Mouse (Mus musculus): Measurements from ENCODE around the gene Hprt. TPM values are rescaled to one million over a fixed set of nuclear protein-coding genes. Genes with fewer than 3 reads are reported as not detected.

Gene Hprt
- polyA plus RNA-seq, 1 experiment from 2014 or later = 95.3 TPM

- peaks cover 15% of the 10 kb centered on the region for H3K4me1 ChIP-seq
- H3K4me3 ChIP-seq = no peak overlapping the region
- WGBS = 69% methylated on average over 4 of the region's 4 CpGs
- ATAC-seq (ENCODE audit: insufficient number of reproducible peaks, insufficient read depth, low FRiP score, low TSS enrichment, low read depth) = no peak
- no peaks in the 10 kb centered on the region for H3K9me3 ChIP-seq
- H3K36me3 ChIP-seq = no peaks in the 10 kb centered on the region
- no peaks in the 10 kb centered on the region for H3K27me3 ChIP-seq
- peak overlapping the region; percentile 66 for H3K27ac ChIP-seq
- H3K4me2 ChIP-seq = no peak overlapping the region
- H3K9ac ChIP-seq = no peak overlapping the region
Measured at GRCm38 (mm10) chrX:53046033-53046432, 58.1 kb downstream of the Hprt start.

- WGBS = 49% methylated on average over 2 of the region's 2 CpGs
- Histone ChIP-seq H3K27me3 (no peaks in the 10 kb centered on the region), H3K4me2 (no peak overlapping the region), H3K36me3 (no peaks in the 10 kb centered on the region), H3K27ac (no peak overlapping the region), H3K9me3 (no peaks in the 10 kb centered on the region), H3K4me1 (peaks cover 15% of the 10 kb centered on the region), H3K4me3 (no peak overlapping the region), H3K9ac (no peak overlapping the region)
- no peak for ATAC-seq (ENCODE audit: insufficient number of reproducible peaks, insufficient read depth, low FRiP score, low TSS enrichment, low read depth)
Measured at GRCm38 (mm10) chrX:53046911-53047310, 59.0 kb downstream of the Hprt start.

DNA sequence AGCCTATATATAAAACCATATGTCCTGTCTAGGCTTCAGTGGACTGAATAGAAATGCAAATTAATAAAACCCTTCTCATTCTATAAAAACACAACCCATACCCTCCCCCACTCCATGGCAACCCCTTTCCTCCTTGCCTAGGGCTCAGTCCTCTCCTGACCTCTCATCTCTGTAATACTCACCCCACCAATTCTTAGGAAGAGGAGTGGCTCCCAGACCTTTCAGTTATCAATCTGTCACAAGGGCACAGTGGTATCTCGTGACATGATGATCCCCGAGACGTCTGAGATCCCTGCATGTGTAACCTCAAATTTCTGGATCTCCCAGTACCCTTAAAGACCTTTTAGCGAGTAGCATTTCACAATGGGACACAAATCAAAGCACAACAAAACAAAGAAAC, 61.3 kb downstream of the Hprt start:
- ATAC-seq (ENCODE audit: insufficient number of reproducible peaks, insufficient read depth, low FRiP score, low TSS enrichment, low read depth) = no peak
- 39% methylated on average over 4 of the region's 4 CpGs for WGBS
- no peaks in the 10 kb centered on the region for H3K27me3 ChIP-seq

GRCm38 (mm10) chrX:53050353-53050752, 62.4 kb downstream of the Hprt start:
- no peaks in the 10 kb centered on the region for H3K9me3 ChIP-seq
- no peaks in the 10 kb centered on the region for H3K27me3 ChIP-seq
- 13% methylated on average over 9 of the region's 9 CpGs for WGBS
- H3K27ac ChIP-seq = peak overlapping the region; percentile 69
- peak overlapping the region; percentile 26 for H3K4me3 ChIP-seq
- peaks cover 5% of the 10 kb centered on the region; the same call in 1 of the 2 replicates for H3K36me3 ChIP-seq
- H3K4me1 ChIP-seq = peaks cover 19% of the 10 kb centered on the region
- H3K9ac ChIP-seq = peak overlapping the region; percentile 16; the same call in 1 of the 2 replicates
- no peak for ATAC-seq (ENCODE audit: insufficient number of reproducible peaks, insufficient read depth, low FRiP score, low TSS enrichment, low read depth)
- peak overlapping the region; percentile 47 for H3K4me2 ChIP-seq

More for the DNA sequence above, 61.3 kb downstream of the Hprt start:
- Histone ChIP-seq H3K9me3 (no peaks in the 10 kb centered on the region), H3K4me1 (peaks cover 22% of the 10 kb centered on the region), H3K9ac (no peak overlapping the region), H3K27ac (0 out of 2 replicates have a peak overlapping the region, but pooled peaks have one; percentile 22), H3K4me2 (no peak overlapping the region), H3K4me3 (no peak overlapping the region), H3K36me3 (peaks cover 5% of the 10 kb centered on the region; the same call in 1 of the 2 replicates)

GRCm38 (mm10) chrX:53052652-53053500, 64.9 kb downstream of the Hprt start:
- ATAC-seq (ENCODE audit: insufficient number of reproducible peaks, insufficient read depth, low FRiP score, low TSS enrichment, low read depth) = peak; percentile 65
- 21% methylated on average over 13 of the region's 13 CpGs for WGBS
- peaks cover 18% of the 10 kb centered on the region for H3K4me1 ChIP-seq
- peak overlapping the region; percentile 31 for H3K4me3 ChIP-seq
- H3K4me2 ChIP-seq = peak overlapping the region; percentile 63
- H3K27me3 ChIP-seq = peaks cover 9% of the 10 kb centered on the region
- H3K9me3 ChIP-seq = no peaks in the 10 kb centered on the region
- no peak overlapping the region for H3K9ac ChIP-seq
- peaks cover 5% of the 10 kb centered on the region; the same call in 1 of the 2 replicates for H3K36me3 ChIP-seq
- peak overlapping the region; percentile 74 for H3K27ac ChIP-seq

DNA sequence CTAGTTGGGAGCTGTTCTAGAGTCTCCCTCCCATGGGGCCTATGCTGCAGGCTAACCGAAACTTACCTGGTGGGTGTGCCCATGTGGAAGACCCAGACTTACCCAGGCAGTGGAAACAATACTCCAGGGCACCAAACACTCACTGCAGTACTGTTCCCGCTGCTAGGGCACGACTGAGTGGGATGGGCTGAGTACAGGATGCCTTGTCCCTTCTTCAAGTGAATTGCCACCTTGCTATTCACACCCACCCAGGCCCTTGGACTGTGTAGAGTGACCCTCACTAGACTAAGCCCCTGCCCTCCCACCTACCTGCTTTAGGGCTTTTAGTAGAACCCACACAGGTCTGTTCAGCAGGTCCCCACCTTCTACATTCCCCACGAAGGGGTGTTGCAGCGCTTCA, 65.9 kb downstream of the Hprt start:
- H3K4me3 ChIP-seq = peak overlapping the region; percentile 23
- H3K36me3 ChIP-seq = peaks cover 5% of the 10 kb centered on the region; the same call in 1 of the 2 replicates
- H3K9me3 ChIP-seq = no peaks in the 10 kb centered on the region
- H3K4me1 ChIP-seq = peaks cover 18% of the 10 kb centered on the region
- peak overlapping the region; percentile 33; the same call in 1 of the 2 replicates for H3K27ac ChIP-seq
- whole genome bisulfite sequencing = 49% methylated on average over 5 of the region's 5 CpGs
- peak overlapping the region; percentile 21; the same call in 1 of the 2 replicates for H3K9ac ChIP-seq
- no peak for ATAC-seq (ENCODE audit: insufficient number of reproducible peaks, insufficient read depth, low FRiP score, low TSS enrichment, low read depth)
- H3K4me2 ChIP-seq = peak overlapping the region; percentile 63
- peaks cover 11% of the 10 kb centered on the region for H3K27me3 ChIP-seq

DNA sequence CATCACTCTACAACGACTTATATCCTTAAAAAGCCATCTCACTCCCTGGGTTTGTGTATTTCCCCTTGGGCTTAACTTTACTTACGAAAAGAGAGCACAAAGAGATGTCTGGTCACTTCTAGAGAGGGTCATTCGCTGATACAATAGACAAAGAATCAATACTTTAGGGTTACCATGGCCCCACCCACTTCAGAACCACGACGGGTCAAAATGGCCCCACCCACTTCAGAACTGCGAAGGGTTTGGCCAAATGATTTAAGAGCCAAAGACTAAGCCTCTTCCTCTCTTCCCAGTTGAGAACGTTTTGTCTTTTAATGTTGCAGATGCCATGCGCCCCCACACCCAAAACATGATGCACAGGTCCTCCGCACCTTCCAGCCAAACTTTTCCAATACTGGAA, 67.8 kb downstream of the Hprt start:
- WGBS = 20% methylated on average over 9 of the region's 9 CpGs

DNA sequence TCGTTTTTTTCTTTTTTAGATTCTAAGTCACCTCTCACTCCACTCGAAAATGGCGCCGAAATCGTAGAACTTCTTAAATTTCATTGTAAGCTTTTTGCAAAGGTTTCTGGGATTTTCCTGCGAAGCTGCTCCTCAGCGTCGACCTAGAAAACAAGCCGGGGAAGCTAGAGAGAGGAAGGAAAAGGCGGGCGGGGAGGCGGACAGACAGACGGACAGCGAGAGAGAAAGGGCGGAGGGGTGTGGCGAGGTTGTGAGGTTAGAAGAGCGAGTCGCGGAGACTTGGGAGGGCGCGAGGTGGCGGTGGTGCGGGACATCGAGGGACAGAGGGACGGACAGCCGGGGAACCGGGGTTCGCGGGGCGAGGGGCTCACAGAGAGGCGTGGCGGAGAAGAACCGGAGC, 68.7 kb downstream of the Hprt start:
- Histone ChIP-seq H3K27ac (peak overlapping the region; percentile 91), H3K27me3 (peaks cover 17% of the 10 kb centered on the region), H3K4me3 (peak overlapping the region; percentile 57), H3K4me2 (peak overlapping the region; percentile 63), H3K36me3 (peaks cover 5% of the 10 kb centered on the region; the same call in 1 of the 2 replicates), H3K9ac (peak overlapping the region; percentile 87), H3K4me1 (peaks cover 12% of the 10 kb centered on the region), H3K9me3 (no peaks in the 10 kb centered on the region)
- WGBS = 20% methylated on average over 33 of the region's 33 CpGs
- ATAC-seq (ENCODE audit: insufficient number of reproducible peaks, insufficient read depth, low FRiP score, low TSS enrichment, low read depth) = peak; percentile 16; the same call in 1 of the 2 replicates

More for the DNA sequence above, 67.8 kb downstream of the Hprt start:
- peaks cover 5% of the 10 kb centered on the region; the same call in 1 of the 2 replicates for H3K36me3 ChIP-seq
- H3K9ac ChIP-seq = peak overlapping the region; percentile 87
- H3K27me3 ChIP-seq = peaks cover 14% of the 10 kb centered on the region
- peak overlapping the region; percentile 63 for H3K4me2 ChIP-seq
- H3K4me3 ChIP-seq = peak overlapping the region; percentile 57
- no peak for ATAC-seq (ENCODE audit: insufficient number of reproducible peaks, insufficient read depth, low FRiP score, low TSS enrichment, low read depth)
- no peaks in the 10 kb centered on the region for H3K9me3 ChIP-seq
- peak overlapping the region; percentile 91 for H3K27ac ChIP-seq
- H3K4me1 ChIP-seq = peaks cover 12% of the 10 kb centered on the region

- Histone ChIP-seq H3K4me1 (peaks cover 12% of the 10 kb centered on the region), H3K36me3 (peaks cover 5% of the 10 kb centered on the region; the same call in 1 of the 2 replicates), H3K9me3 (no peaks in the 10 kb centered on the region), H3K27ac (peak overlapping the region; percentile 91), H3K4me2 (peak overlapping the region; percentile 63), H3K9ac (peak overlapping the region; percentile 87), H3K27me3 (peaks cover 17% of the 10 kb centered on the region), H3K4me3 (peak overlapping the region; percentile 57)
- ATAC-seq (ENCODE audit: insufficient number of reproducible peaks, insufficient read depth, low FRiP score, low TSS enrichment, low read depth) = peak; percentile 85
- 20% methylated on average over 33 of the region's 42 CpGs for whole genome bisulfite sequencing
Measured at GRCm38 (mm10) chrX:53057054-53057759, 69.3 kb downstream of the Hprt start.

DNA sequence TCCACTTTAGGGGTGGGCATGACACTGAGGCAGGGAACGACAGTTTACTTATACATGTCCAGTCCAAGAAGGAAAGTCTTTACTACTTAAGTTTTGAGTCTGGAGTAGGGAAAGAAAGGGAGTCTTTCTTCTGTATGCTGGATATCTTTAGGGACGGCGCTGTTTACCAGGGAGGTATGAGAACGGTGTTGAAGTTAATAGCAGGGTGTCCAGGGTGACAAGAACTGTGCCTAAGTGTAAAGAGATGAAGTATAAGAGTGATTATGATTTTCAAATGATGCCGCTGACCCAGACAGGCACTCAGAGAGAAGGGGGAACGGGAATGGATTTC, 69.8 kb downstream of the Hprt start:
- H3K27me3 ChIP-seq = peaks cover 17% of the 10 kb centered on the region
- no peak for ATAC-seq (ENCODE audit: insufficient number of reproducible peaks, insufficient read depth, low FRiP score, low TSS enrichment, low read depth)
- peak overlapping the region; percentile 87 for H3K9ac ChIP-seq
- 32% methylated on average over 6 of the region's 6 CpGs for WGBS
- no peaks in the 10 kb centered on the region for H3K9me3 ChIP-seq
- peak overlapping the region; percentile 63 for H3K4me2 ChIP-seq
- peaks cover 12% of the 10 kb centered on the region for H3K4me1 ChIP-seq
- H3K4me3 ChIP-seq = peak overlapping the region; percentile 57
- peaks cover 5% of the 10 kb centered on the region; the same call in 1 of the 2 replicates for H3K36me3 ChIP-seq
- H3K27ac ChIP-seq = peak overlapping the region; percentile 91

- peaks cover 11% of the 10 kb centered on the region for H3K4me1 ChIP-seq
- peak overlapping the region; percentile 66 for H3K9ac ChIP-seq
- 18% methylated on average over 33 of the region's 33 CpGs for WGBS
- H3K36me3 ChIP-seq = peaks cover 5% of the 10 kb centered on the region; the same call in 1 of the 2 replicates
- H3K27me3 ChIP-seq = peaks cover 17% of the 10 kb centered on the region
- H3K4me2 ChIP-seq = peak overlapping the region; percentile 63
- no peaks in the 10 kb centered on the region for H3K9me3 ChIP-seq
- peak overlapping the region; percentile 37 for H3K4me3 ChIP-seq
- H3K27ac ChIP-seq = no peak overlapping the region
- ATAC-seq (ENCODE audit: insufficient number of reproducible peaks, insufficient read depth, low FRiP score, low TSS enrichment, low read depth) = no peak
Measured at GRCm38 (mm10) chrX:53058459-53059280, 70.7 kb downstream of the Hprt start.
